Mouse (Mus musculus) testis, adult 2 months (tissue): ENCODE data around the gene Ankrd24. TPM values are rescaled to one million over a fixed set of nuclear protein-coding genes. Genes with fewer than 3 reads are reported as not detected.
"Not testable (repeated sequence)": the region's sequence is repeated elsewhere in the genome, so short reads cannot be mapped to it uniquely, and the experiment has no call there.

Experiments
- H3K27ac ChIP-seq: fragments of 200-500 bp; 2 replicates; pipeline ENCODE4 v1.5.1; 2012; ENCODE audit warnings: low read depth, low read length; ENCODE audit not compliant: control insufficient read depth, insufficient read depth
- H3K27me3 ChIP-seq: fragments of 200-500 bp; 2 replicates; pipeline ENCODE4 v1.6.1; 2012; ENCODE audit warnings: mild to moderate bottlenecking, low read length, moderate library complexity; ENCODE audit not compliant: control insufficient read depth, insufficient read depth
- H3K36me3 ChIP-seq: fragments of 200-500 bp; 2 replicates; pipeline ENCODE4 v1.6.1; 2012; ENCODE audit warnings: mild to moderate bottlenecking, low read length; ENCODE audit not compliant: control insufficient read depth, insufficient read depth
- H3K4me1 ChIP-seq: fragments of 200-500 bp; 2 replicates; pipeline ENCODE4 v1.6.1; 2012; ENCODE audit warnings: low read length; ENCODE audit not compliant: control insufficient read depth, insufficient read depth
- H3K4me3 ChIP-seq: fragments of 200-500 bp; 2 replicates; pipeline ENCODE4 v1.5.1; 2012; ENCODE audit warnings: low read depth, mild to moderate bottlenecking, low read length, moderate library complexity, mixed read lengths; ENCODE audit not compliant: control insufficient read depth
- CTCF ChIP-seq: fragments of 200-500 bp; IDR thresholded peaks from 2 replicates; pipeline ENCODE4 v1.5.1; 2012; ENCODE audit warnings: low read depth, mild to moderate bottlenecking, inconsistent platforms, low read length, moderate library complexity; ENCODE audit not compliant: control insufficient read depth, insufficient read depth, insufficient replicate concordance
- POLR2A ChIP-seq: fragments of 200-500 bp; IDR thresholded peaks from 2 replicates; pipeline ENCODE4 v1.6.1; 2012; ENCODE audit warnings: low read depth, mild to moderate bottlenecking, inconsistent platforms, low read length, moderate library complexity; ENCODE audit not compliant: control insufficient read depth
- polyA plus RNA-seq: library from polyadenylated mRNA; depleted of rRNA; stranded (reverse); fragments of >200 nt; gene quantifications from 2 replicates; pipeline ENCODE4 v1.2.3, GENCODE M21; 2012; rRNA removed

The Ankrd24 gene
- polyA plus RNA-seq, 1 experiment: 20.4 TPM

DNA sequence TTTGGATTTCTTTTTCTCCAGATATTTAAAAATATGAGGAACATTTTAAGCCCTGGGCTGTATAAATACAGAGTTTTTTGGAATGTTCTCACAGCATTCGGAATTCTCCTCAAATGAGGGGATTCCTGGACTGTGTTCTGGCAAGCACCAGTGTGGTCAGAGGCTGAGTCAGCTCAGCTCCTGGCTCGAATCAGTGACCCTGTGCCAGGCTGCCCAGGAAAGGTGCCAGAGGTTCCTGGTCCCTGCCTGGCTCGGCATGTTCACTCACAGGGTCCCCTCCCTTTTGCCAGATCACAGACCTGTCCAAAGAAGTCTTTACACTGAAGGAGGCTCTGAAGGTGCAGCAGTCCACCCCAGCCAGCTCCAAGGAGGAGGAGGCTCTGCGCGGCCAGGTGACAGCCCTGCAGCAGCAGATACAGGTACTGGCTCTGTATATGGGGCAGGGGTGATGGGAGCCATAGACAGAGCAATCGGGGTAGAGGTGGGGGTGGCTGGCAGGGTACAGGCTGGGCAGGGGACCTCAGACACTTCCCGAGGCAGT lies 17.7 kb downstream of the Ankrd24 start:
- H3K4me1 ChIP-seq: peaks cover 24% of the 10 kb centered on the region
- no peak overlapping the region for H3K27ac ChIP-seq
- no peaks in the 10 kb centered on the region for H3K27me3 ChIP-seq
- H3K4me3 ChIP-seq: no peak overlapping the region
- TF ChIP-seq CTCF: no peak
- TF ChIP-seq POLR2A: no peak
- no peaks in the 10 kb centered on the region for H3K36me3 ChIP-seq

DNA sequence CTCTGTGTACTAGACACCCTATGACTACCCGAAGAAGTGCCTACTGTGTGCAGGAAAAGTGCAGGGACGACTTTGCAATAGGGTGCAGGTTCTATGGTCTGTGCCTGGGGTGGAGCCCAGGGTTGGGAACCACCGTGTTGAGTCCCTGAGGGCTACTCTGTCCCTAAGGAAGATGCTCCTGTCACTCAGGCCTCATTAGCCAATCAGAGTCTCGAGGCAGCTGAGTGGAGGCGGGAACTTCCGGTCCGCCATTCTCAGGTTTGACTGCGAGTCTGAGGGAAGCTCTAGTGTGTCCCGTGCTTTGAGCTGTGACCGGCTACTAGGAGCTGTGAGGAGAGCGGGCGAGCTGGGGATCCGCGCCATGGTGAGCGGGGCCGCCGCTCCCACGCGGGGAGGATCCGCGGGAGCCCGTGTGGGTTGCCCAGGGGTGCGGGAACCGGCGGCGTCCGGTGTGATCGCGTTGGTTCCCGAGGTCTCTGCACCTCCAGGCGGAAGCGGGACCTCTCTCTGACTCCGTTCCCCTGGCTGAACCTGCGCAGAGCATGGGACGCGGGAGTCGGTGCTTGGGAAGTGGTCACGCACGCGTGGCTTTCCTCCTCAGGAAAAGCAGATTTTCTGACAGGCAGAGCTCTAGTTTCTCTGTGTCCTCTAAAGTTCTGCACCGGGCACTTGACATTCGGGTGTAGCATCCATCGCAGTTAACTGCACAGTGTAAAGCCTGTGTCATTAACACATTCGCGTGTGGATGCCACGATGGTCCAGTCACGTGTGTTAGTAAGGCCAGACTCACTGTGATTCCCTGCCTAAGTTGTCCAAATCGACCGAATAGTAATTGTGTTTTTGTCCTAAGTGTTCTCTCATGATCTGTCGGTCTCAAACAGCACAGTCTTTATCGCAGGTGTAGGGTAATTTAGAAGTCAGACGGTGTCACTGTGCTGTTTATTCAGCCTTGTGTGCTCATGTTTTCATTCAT lies 20.7 kb downstream of the Ankrd24 start, which contains the start of gene Gm10778:
Gene Gm10778 (plus strand): TSS at position 257 of the 973 bp plus-strand sequence.
- H3K4me3 ChIP-seq: peak within 1 kb of the TSS; percentile 84
- not testable (repeated sequence) for H3K27me3 ChIP-seq, H3K4me1 ChIP-seq, H3K36me3 ChIP-seq
- 0 out of 2 replicates have a peak within 1 kb of the TSS, but pooled peaks have one; percentile 56 for H3K27ac ChIP-seq
- peak; percentile 38; the same call in 1 of the 2 replicates for TF ChIP-seq POLR2A

DNA sequence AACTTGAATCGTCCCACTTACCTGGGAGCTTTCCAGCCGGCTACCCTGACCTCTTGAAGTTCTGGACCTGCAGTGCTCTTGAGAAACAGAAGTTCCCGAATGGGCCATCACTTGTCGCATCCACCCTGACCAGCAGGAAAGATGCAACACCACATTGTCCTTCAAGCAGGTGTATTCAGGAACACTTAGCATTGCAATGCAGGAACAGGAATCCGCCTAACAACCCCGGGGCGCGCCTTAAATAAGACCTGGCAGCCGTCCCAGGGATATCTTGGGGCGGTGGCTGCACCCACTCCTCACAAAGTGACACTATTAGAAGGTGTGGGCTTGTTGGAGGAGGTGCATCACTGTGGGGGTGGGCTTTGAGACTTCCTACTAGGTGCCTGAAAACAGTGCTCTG lies 26.8 kb downstream of the Ankrd24 start:
- Histone ChIP-seq H3K4me3 (no peak overlapping the region), H3K4me1 (no peaks in the 10 kb centered on the region), H3K36me3 (no peaks in the 10 kb centered on the region), H3K27ac (no peak overlapping the region), H3K27me3 (no peaks in the 10 kb centered on the region)
- no peak for TF ChIP-seq POLR2A
- no peak for TF ChIP-seq CTCF

DNA sequence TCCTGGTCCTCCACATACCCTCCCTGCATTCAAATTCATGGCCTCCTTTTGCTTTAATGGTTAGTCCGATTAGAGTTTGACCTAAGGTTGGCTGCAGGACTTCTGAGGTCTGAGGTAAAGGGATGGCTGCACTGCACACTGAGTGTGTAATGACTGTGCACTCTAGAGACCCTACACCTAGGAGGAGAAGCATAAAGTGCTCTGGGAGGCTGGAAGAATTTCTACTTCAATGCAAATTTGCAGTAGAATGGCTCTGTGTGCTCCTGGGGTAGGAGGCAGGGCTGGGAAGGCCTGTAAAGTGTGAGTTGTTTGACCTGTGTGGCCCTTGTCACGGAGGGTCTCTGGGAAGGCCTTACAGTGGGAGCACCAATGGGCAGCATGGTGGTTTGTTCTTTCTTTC lies 27.8 kb downstream of the Ankrd24 start:
- no peaks in the 10 kb centered on the region for H3K36me3 ChIP-seq
- no peaks in the 10 kb centered on the region for H3K4me1 ChIP-seq
- no peak overlapping the region for H3K27ac ChIP-seq
- H3K4me3 ChIP-seq: no peak overlapping the region
- TF ChIP-seq POLR2A: no peak
- TF ChIP-seq CTCF: no peak
- H3K27me3 ChIP-seq: no peaks in the 10 kb centered on the region

DNA sequence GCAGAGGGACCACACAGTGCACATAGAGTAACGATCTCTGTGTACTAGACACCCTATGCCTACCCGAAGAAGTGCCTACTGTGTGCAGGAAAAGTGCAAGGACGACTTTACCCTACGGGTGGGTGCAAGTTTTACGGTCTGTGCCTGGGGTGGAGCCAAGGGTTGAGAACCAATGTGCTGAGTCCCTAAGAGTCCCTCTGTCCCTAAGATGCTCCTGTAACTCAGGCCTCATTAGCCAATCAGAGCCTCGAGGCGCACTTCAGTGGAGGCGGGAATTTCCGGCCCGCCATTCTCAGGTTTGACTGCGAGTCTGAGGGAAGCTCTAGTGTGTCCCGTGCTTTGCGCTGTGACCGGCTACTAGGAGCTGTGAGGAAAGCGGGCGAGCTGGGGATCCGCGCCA lies 58.8 kb downstream of the Ankrd24 start:
- H3K4me1 ChIP-seq, H3K36me3 ChIP-seq, H3K27me3 ChIP-seq, H3K4me3 ChIP-seq, H3K27ac ChIP-seq: not testable (repeated sequence)

Other genes with a start within 250 kb of the Ankrd24 start
- 38.5 and 46.3 TPM in 2 replicates for gene Dohh, start 244.1 kb upstream of the Ankrd24 start, polyA plus RNA-seq
- 1.2 and 1.6 TPM in 2 replicates for gene Gm48551, start 244.1 kb upstream of the Ankrd24 start, polyA plus RNA-seq
- gene Gm48552, start 239.5 kb upstream of the Ankrd24 start, polyA plus RNA-seq: 0.65 TPM in 1 of 2 replicates, not detected in the other
- 3,568 and 3,612 TPM in 2 replicates for gene Smim24, start 235.5 kb upstream of the Ankrd24 start, polyA plus RNA-seq
- gene Nfic, start 172.9 kb upstream of the Ankrd24 start, polyA plus RNA-seq: 9.8 and 9.9 TPM in 2 replicates
- 147 and 163 TPM in 2 replicates for gene Celf5, start 145.8 kb upstream of the Ankrd24 start, polyA plus RNA-seq
- gene Ncln, start 132.1 kb upstream of the Ankrd24 start, polyA plus RNA-seq: 70.4 and 71.3 TPM in 2 replicates
- 0.04 and 0.13 TPM in 2 replicates for gene S1pr4, start 128.4 kb upstream of the Ankrd24 start, polyA plus RNA-seq
- gene Gna15, start 104.3 kb upstream of the Ankrd24 start, polyA plus RNA-seq: 1.0 and 1.2 TPM in 2 replicates
- 26.3 and 28.9 TPM in 2 replicates for gene Gna11, start 83.3 kb upstream of the Ankrd24 start, polyA plus RNA-seq
- 154 and 172 TPM in 2 replicates for gene Aes, start 69.1 kb upstream of the Ankrd24 start, polyA plus RNA-seq
- gene Tle2, start 54.0 kb upstream of the Ankrd24 start, polyA plus RNA-seq: 19.0 and 22.1 TPM in 2 replicates
- gene Tle6, start 27.5 kb upstream of the Ankrd24 start, polyA plus RNA-seq: 16.5 and 16.9 TPM in 2 replicates
- gene BC025920, start 22.3 kb upstream of the Ankrd24 start, polyA plus RNA-seq: 0.47 and 0.68 TPM in 2 replicates
- 6.7 and 7.2 TPM in 2 replicates for gene Sirt6, start 743 bp upstream of the Ankrd24 start, polyA plus RNA-seq
- 0.34 and 0.48 TPM in 2 replicates for gene Gm10778, start 20.5 kb downstream of the Ankrd24 start, polyA plus RNA-seq
- 0.79 and 1.9 TPM in 2 replicates for gene Zfp433, start 76.3 kb downstream of the Ankrd24 start, polyA plus RNA-seq
- 0.91 and 1.2 TPM in 2 replicates for gene Gm3055, start 142.6 kb downstream of the Ankrd24 start, polyA plus RNA-seq
- gene Gm4767, start 183.6 kb downstream of the Ankrd24 start, polyA plus RNA-seq: 0.11 TPM in 1 of 2 replicates, not detected in the other
- 0.53 and 0.65 TPM in 2 replicates for gene Gm32687, start 235.4 kb downstream of the Ankrd24 start, polyA plus RNA-seq